8 mouse cellular contexts compared by ENCODE assay signal in genomic region chr2:167949250-167949649, GRCm38 (mm10). TPM values are rescaled to one million over a fixed set of nuclear protein-coding genes. Genes with fewer than 3 reads are reported as not detected.
DNase-seq lines count a peak whose midpoint lies in the region; ATAC-seq and TF ChIP-seq lines count a peak whose summit lies in the region.

No protein-coding gene starts in this region.

- intact Hi-C loops in left cerebral cortex, postnatal 4 days (cut with DNase I): no loop called here

- H3K9me3 ChIP-seq in kidney, postnatal 0 days (replicated peaks; ENCODE audit: low read length): no peaks in the 10 kb centered on the region
- H3K9me3 ChIP-seq in heart, postnatal 0 days (replicated peaks; ENCODE audit: control insufficient read depth, low read length): no peaks in the 10 kb centered on the region

- DNase-seq in kidney, postnatal 0 days (ENCODE audit: low spot score): peak; percentile 49
- no peak for DNase-seq in kidney, postnatal 14 days
- DNase-seq in Muller cell, postnatal 12 days (ENCODE audit: inconsistent ontology term): peak; percentile 42
- no peak for DNase-seq in heart, postnatal 0 days (ENCODE audit: low spot score)
- DNase-seq in naive thymus-derived CD4-positive, alpha-beta T cell, adult 2 months (ENCODE audit: low read depth): peak; percentile 48
- no peak for DNase-seq in left cerebral cortex, postnatal 4 days
- no peak for DNase-seq in layer of hippocampus, adult 8-10 months (ENCODE audit: low spot score in 2 of 2)
- DNase-seq in kidney, adult 8-10 months: no peak

- H3K36me3 ChIP-seq in kidney, postnatal 0 days (ENCODE audit: insufficient read depth, low read length): 0 out of 2 replicates have a peak, but pooled peaks cover 2% of the 10 kb centered on the region
- no peaks in the 10 kb centered on the region for H3K36me3 ChIP-seq in heart, postnatal 0 days (replicated peaks; ENCODE audit: control insufficient read depth, insufficient read depth, low read length)

- no peak overlapping the region for H3K9ac ChIP-seq in kidney, postnatal 0 days (ENCODE audit: low read depth, low read length)
- H3K9ac ChIP-seq in heart, postnatal 0 days (replicated peaks; ENCODE audit: low read depth, low read length): no peak overlapping the region

- WGBS in kidney, postnatal 0 days: 33% methylated on average over 6 of the region's 6 CpGs
- WGBS in heart, postnatal 0 days: 43% methylated on average over 6 of the region's 6 CpGs

- no peak overlapping the region for H3K4me2 ChIP-seq in kidney, postnatal 0 days (ENCODE audit: low read length)
- H3K4me2 ChIP-seq in heart, postnatal 0 days (ENCODE audit: low read depth, low read length): no peak overlapping the region

- H3K4me3 ChIP-seq in kidney, postnatal 0 days (replicated peaks; ENCODE audit: low read depth, low read length): no peak overlapping the region
- no peak overlapping the region for H3K4me3 ChIP-seq in heart, postnatal 0 days (ENCODE audit: low read depth, low read length)

- no peak for ATAC-seq in kidney, postnatal 0 days (replicated peaks; ENCODE audit: low FRiP score, low read depth)
- 0 out of 2 replicates have a peak, but pooled peaks have one; percentile 29 for ATAC-seq in heart, postnatal 0 days (ENCODE audit: insufficient read depth, low read depth)

- TF ChIP-seq CTCF in kidney, postnatal 0 days (IDR thresholded peaks at IDR 0.05; ENCODE audit: low read depth): no peak
- no peak for TF ChIP-seq CTCF in heart, postnatal 0 days (IDR thresholded peaks at IDR 0.05; ENCODE audit: low read depth)

- H3K27ac ChIP-seq in kidney, postnatal 0 days: no peak overlapping the region
- H3K27ac ChIP-seq in heart, postnatal 0 days (ENCODE audit: low read depth): peak overlapping the region; percentile 52

- H3K27me3 ChIP-seq in kidney, postnatal 0 days (ENCODE audit: insufficient read depth, low read length): no peaks in the 10 kb centered on the region
- H3K27me3 ChIP-seq in heart, postnatal 0 days (ENCODE audit: control insufficient read depth, insufficient read depth, low read length): no peaks in the 10 kb centered on the region

- TF ChIP-seq EP300 in heart, postnatal 0 days (IDR thresholded peaks at IDR 0.05; ENCODE audit: low read depth): no peak

- peaks cover 25% of the 10 kb centered on the region for H3K4me1 ChIP-seq in kidney, postnatal 0 days (replicated peaks; ENCODE audit: insufficient read depth, low read length)
- peaks cover 27% of the 10 kb centered on the region for H3K4me1 ChIP-seq in heart, postnatal 0 days (ENCODE audit: control insufficient read depth, insufficient read depth)

RNA-seq across cellular contexts. Expression of gene Ptpn1, which starts 17.4 kb away (rescaled TPM):
- 54.2 and 65.2 TPM in 2 replicates for polyA plus RNA-seq in kidney, postnatal 0 days (2015; fragmentation: Nextera tagmentation; extraction: Ambion mirVana)
- total RNA-seq in heart, postnatal 0 days (2014; rRNA removed; ENCODE audit: low replicate concordance): 22.0 and 28.8 TPM in 2 replicates
- 36.5 and 37.9 TPM in 2 replicates for polyA plus RNA-seq in heart, postnatal 0 days (2015; fragmentation: Nextera tagmentation; extraction: Ambion mirVana)
- total RNA-seq in left cerebral cortex, postnatal 4 days (2021): 10 to 100 TPM; 66.8 to 68.7 TPM
- 10 to 100 TPM; 56.2 to 59.7 (median 58.3) TPM for total RNA-seq in layer of hippocampus, adult 8-10 months (2022)

Comparison
In these comparisons a context has a peak if more than half of its experiments do, and no peak if none do; other contexts are left out.
1. DNase-seq: peak in kidney, postnatal 0 days (single experiment), Muller cell, postnatal 12 days (single experiment) and naive thymus-derived CD4-positive, alpha-beta T cell, adult 2 months (single experiment); none in kidney, postnatal 14 days (single experiment), heart, postnatal 0 days (single experiment), left cerebral cortex, postnatal 4 days (single experiment), layer of hippocampus, adult 8-10 months (0 of 2) and kidney, adult 8-10 months (0 of 2).